Mouse (Mus musculus): ENCODE results near the gene 1700016K19Rik. TPM values are rescaled to one million over a fixed set of nuclear protein-coding genes. Genes with fewer than 3 reads are reported as not detected.

The 1700016K19Rik gene
- total RNA-seq, 1 experiment = 1.2 TPM

GRCm38 (mm10) chr11:76010838-76011624, 11.3 kb downstream of the 1700016K19Rik start:
- H3K9ac ChIP-seq (ENCODE audit: insufficient read depth, low read depth, low read length, poor library complexity, severe bottlenecking) = no peak overlapping the region
- no peak overlapping the region for H3K4me3 ChIP-seq (ENCODE audit: insufficient read depth in 1 of 2, low read depth in 1 of 2, low read length in 2 of 2, poor library complexity in 1 of 2, severe bottlenecking in 1 of 2)
- H3K9me3 ChIP-seq (ENCODE audit: control insufficient read depth, insufficient read depth, low read depth, low read length) = no peaks in the 10 kb centered on the region
- no peak overlapping the region for H3K27ac ChIP-seq (ENCODE audit: insufficient read depth, low read depth, low read length, poor library complexity, severe bottlenecking)
- TF ChIP-seq HCFC1 (IDR thresholded peaks at IDR 0.05; ENCODE audit: borderline replicate concordance, insufficient read depth, low read length) (no peak), MAFK (IDR thresholded peaks at IDR 0.05; ENCODE audit: insufficient read depth, low read depth, low read length) (no peak), CHD2 (IDR thresholded peaks at IDR 0.05; ENCODE audit: low read depth, low read length) (no peak), ZC3H11A (IDR thresholded peaks at IDR 0.05; ENCODE audit: borderline replicate concordance, low read depth, low read length) (no peak), ZNF384 (IDR thresholded peaks at IDR 0.05; ENCODE audit: low read depth, low read length) (no peak)
- in situ Hi-C loops (cut with MboI; ENCODE audit: low sequenced_read_pairs in 2 of 2, unreplicated experiment in 2 of 2) = no loop called here
- no peaks in the 10 kb centered on the region for H3K36me3 ChIP-seq (ENCODE audit: control insufficient read depth, insufficient read depth, low read length, poor library complexity, severe bottlenecking)
- DNase-seq (ENCODE audit: low read depth, low spot score) = no peak
- H3K4me1 ChIP-seq (ENCODE audit: control insufficient read depth in 2 of 2, insufficient read depth in 2 of 2, low read length in 2 of 2, poor library complexity in 1 of 2) = no peaks in the 10 kb centered on the region

- H3K36me3 ChIP-seq (ENCODE audit: control insufficient read depth, insufficient read depth, low read length, poor library complexity, severe bottlenecking) = no peaks in the 10 kb centered on the region
- DNase-seq (ENCODE audit: low read depth, low spot score) = no peak
- no peak for TF ChIP-seq MAFK (IDR thresholded peaks at IDR 0.05; ENCODE audit: insufficient read depth, low read depth, low read length)
- no peak overlapping the region for H3K4me3 ChIP-seq (ENCODE audit: insufficient read depth in 1 of 2, low read depth in 1 of 2, low read length in 2 of 2, poor library complexity in 1 of 2, severe bottlenecking in 1 of 2)
- H3K4me1 ChIP-seq (ENCODE audit: control insufficient read depth in 2 of 2, insufficient read depth in 2 of 2, low read length in 2 of 2, poor library complexity in 1 of 2) = no peaks in the 10 kb centered on the region
- H3K9me3 ChIP-seq (ENCODE audit: control insufficient read depth, insufficient read depth, low read depth, low read length) = no peaks in the 10 kb centered on the region
- no peak overlapping the region for H3K27ac ChIP-seq (ENCODE audit: insufficient read depth, low read depth, low read length, poor library complexity, severe bottlenecking)
- in situ Hi-C loops (cut with MboI; ENCODE audit: low sequenced_read_pairs in 2 of 2, unreplicated experiment in 2 of 2) = no loop called here
- no peak overlapping the region for H3K9ac ChIP-seq (ENCODE audit: insufficient read depth, low read depth, low read length, poor library complexity, severe bottlenecking)
These were observed 15.5 kb downstream of the 1700016K19Rik start for GRCm38 (mm10) chr11:76015251-76015650.

- no peak for DNase-seq (ENCODE audit: low read depth, low spot score)
- in situ Hi-C loops (cut with MboI; ENCODE audit: low sequenced_read_pairs in 2 of 2, unreplicated experiment in 2 of 2) = no loop called here
- TF ChIP-seq ZNF384 (IDR thresholded peaks at IDR 0.05; ENCODE audit: low read depth, low read length) = no peak
- no peak for TF ChIP-seq CHD2 (IDR thresholded peaks at IDR 0.05; ENCODE audit: low read depth, low read length)
- TF ChIP-seq ZC3H11A (IDR thresholded peaks at IDR 0.05; ENCODE audit: borderline replicate concordance, low read depth, low read length) = no peak
- no peak for TF ChIP-seq HCFC1 (IDR thresholded peaks at IDR 0.05; ENCODE audit: borderline replicate concordance, insufficient read depth, low read length)
- TF ChIP-seq MAFK (IDR thresholded peaks at IDR 0.05; ENCODE audit: insufficient read depth, low read depth, low read length) = peak; percentile 57; the same call in 1 of the 2 replicates
- Histone ChIP-seq H3K4me3 (ENCODE audit: insufficient read depth in 1 of 2, low read depth in 1 of 2, low read length in 2 of 2, poor library complexity in 1 of 2, severe bottlenecking in 1 of 2) (no peak overlapping the region), H3K36me3 (ENCODE audit: control insufficient read depth, insufficient read depth, low read length, poor library complexity, severe bottlenecking) (no peaks in the 10 kb centered on the region), H3K9ac (ENCODE audit: insufficient read depth, low read depth, low read length, poor library complexity, severe bottlenecking) (no peak overlapping the region), H3K4me1 (ENCODE audit: control insufficient read depth in 2 of 2, insufficient read depth in 2 of 2, low read length in 2 of 2, poor library complexity in 1 of 2) (no peaks in the 10 kb centered on the region), H3K27ac (ENCODE audit: insufficient read depth, low read depth, low read length, poor library complexity, severe bottlenecking) (no peak overlapping the region), H3K9me3 (ENCODE audit: control insufficient read depth, insufficient read depth, low read depth, low read length) (no peaks in the 10 kb centered on the region)
These were observed 16.1 kb downstream of the 1700016K19Rik start for GRCm38 (mm10) chr11:76015814-76016213.

- Histone ChIP-seq H3K36me3 (ENCODE audit: control insufficient read depth, insufficient read depth, low read length, poor library complexity, severe bottlenecking) (no peaks in the 10 kb centered on the region), H3K4me3 (ENCODE audit: insufficient read depth in 1 of 2, low read depth in 1 of 2, low read length in 2 of 2, poor library complexity in 1 of 2, severe bottlenecking in 1 of 2) (no peak overlapping the region), H3K4me1 (ENCODE audit: control insufficient read depth in 2 of 2, insufficient read depth in 2 of 2, low read length in 2 of 2, poor library complexity in 1 of 2) (no peaks in the 10 kb centered on the region), H3K9me3 (ENCODE audit: control insufficient read depth, insufficient read depth, low read depth, low read length) (no peaks in the 10 kb centered on the region), H3K27ac (ENCODE audit: insufficient read depth, low read depth, low read length, poor library complexity, severe bottlenecking) (no peak overlapping the region), H3K9ac (ENCODE audit: insufficient read depth, low read depth, low read length, poor library complexity, severe bottlenecking) (no peak overlapping the region)
- no peak for DNase-seq (ENCODE audit: low read depth, low spot score)
- TF ChIP-seq MAFK (IDR thresholded peaks at IDR 0.05; ENCODE audit: insufficient read depth, low read depth, low read length) (no peak), HCFC1 (IDR thresholded peaks at IDR 0.05; ENCODE audit: borderline replicate concordance, insufficient read depth, low read length) (no peak), ZC3H11A (IDR thresholded peaks at IDR 0.05; ENCODE audit: borderline replicate concordance, low read depth, low read length) (no peak), ZNF384 (IDR thresholded peaks at IDR 0.05; ENCODE audit: low read depth, low read length) (no peak), CHD2 (IDR thresholded peaks at IDR 0.05; ENCODE audit: low read depth, low read length) (no peak)
- in situ Hi-C loops (cut with MboI; ENCODE audit: low sequenced_read_pairs in 2 of 2, unreplicated experiment in 2 of 2) = no loop called here
These were observed 20.2 kb downstream of the 1700016K19Rik start for GRCm38 (mm10) chr11:76019879-76020278.
